Mouse (Mus musculus): ENCODE data around the gene Hnrnpab.
A peak's percentile ranks its signal among the peaks of the same experiment; 100 is the strongest.
"Not testable (repeated sequence)": the region's sequence is repeated elsewhere in the genome, so short reads cannot be mapped to it uniquely, and the experiment has no call there.

Hnrnpab gene

DNA sequence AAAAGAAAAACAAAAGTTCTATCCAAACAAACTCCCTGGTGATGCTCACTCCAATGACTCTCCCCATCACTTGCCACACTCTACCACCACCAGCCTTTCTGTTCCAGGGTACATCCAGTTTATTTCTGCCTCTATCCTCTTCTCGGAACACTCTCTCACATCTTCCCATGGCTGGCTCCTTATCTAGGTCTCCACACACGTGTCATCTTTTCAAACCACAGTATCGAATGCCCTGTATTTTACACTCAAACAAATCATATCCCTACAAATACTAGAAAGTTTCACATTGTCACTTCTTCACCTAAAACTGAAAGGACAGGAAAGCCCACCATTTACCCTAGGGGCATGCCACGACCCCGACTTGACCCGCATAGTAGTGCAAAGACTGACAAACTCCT is 28.5 kb upstream of the Hnrnpab start:
- no peak for DNase-seq (ENCODE audit: low spot score in 2 of 2)

DNA sequence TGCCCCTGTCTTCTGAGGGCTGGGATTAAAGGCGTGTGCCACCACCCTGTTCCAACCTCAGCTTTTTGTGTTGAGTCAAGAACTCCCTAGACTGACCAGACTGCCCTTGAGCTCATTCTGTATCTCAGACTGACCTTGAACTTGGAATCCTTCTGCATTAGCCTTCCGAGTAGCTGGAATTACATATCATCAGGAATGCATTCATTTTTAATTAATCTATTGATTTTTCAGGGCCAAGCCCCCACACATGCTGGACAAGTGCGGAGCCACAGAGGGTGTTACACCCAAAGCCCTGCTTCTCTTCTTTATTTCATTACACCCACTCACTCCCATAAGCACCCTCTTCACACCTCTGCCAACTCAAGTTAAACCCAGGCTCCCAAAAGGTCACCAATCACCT is 27.1 kb upstream of the Hnrnpab start:
- DNase-seq (ENCODE audit: low spot score in 2 of 2), result no peak

GRCm38 (mm10) chr11:51633200-51633599 is 26.6 kb upstream of the Hnrnpab start:
- DNase-seq (ENCODE audit: low spot score in 2 of 2), result not testable (repeated sequence)

- DNase-seq (ENCODE audit: low spot score in 2 of 2), result no peak
Observed at GRCm38 (mm10) chr11:51632130-51632753, 25.6 kb upstream of the Hnrnpab start.

DNA sequence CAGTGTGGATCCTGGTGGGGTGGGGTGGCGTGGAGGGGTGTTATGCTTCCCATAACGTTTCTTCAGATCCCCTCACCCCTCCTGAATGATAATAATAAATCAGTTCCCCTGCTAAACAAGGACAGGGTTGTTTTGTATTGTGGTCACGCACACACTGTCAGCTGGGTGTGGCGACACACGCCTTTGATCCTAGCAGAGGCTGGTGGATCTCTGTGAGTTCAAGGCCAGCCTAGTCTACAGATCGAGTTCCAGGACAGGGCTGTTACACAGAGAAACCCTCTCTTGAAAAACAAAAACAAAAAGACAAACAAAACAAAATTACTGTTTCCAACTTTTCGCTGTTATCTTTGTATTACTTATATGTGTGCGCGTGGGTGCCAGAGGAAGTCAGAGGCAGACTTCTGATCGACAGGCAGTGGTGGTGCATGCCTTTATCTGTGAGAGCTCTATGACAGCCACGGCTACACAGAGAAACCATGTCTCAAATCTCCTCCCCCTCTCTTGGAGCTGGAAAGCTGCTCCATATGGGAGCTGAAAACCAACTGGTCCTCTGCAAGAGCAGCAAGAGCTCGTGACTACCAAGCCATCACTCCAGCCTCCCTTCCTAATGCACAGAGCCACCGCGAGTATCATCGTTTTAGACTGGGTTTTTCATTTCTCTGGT is 23.1 kb upstream of the Hnrnpab start:
- DNase-seq (ENCODE audit: low spot score in 2 of 2), result no peak

DNA sequence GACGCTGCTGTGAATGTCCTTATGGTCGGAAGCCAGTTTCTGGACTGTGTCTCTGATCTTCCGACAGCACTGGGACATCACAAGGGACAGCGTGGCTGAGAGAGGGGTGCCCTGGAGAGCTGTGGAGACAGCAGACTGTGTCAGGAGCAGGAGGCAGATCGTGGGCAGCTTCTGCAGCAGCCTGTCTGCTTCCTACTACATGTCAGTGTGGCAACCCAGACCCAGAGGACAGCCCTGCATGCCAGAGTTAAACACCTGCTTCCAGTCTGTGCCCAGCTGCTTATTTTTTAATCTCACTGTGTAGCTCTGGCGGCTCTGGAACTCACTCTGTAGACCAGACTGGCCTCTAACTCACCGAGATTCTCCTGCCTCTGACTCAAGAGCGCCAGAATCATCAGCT is 21.3 kb upstream of the Hnrnpab start:
- no peak for DNase-seq (ENCODE audit: low spot score in 2 of 2)

- no peak for DNase-seq (ENCODE audit: low spot score in 2 of 2)
Observed at GRCm38 (mm10) chr11:51627425-51627824, 20.8 kb upstream of the Hnrnpab start.

- no peak for DNase-seq (ENCODE audit: low spot score in 2 of 2)
Observed at GRCm38 (mm10) chr11:51625187-51625820, 18.7 kb upstream of the Hnrnpab start.

GRCm38 (mm10) chr11:51622971-51623491 is 16.4 kb upstream of the Hnrnpab start:
- DNase-seq (ENCODE audit: low spot score in 2 of 2), result peak; percentile 54 to 70

DNA sequence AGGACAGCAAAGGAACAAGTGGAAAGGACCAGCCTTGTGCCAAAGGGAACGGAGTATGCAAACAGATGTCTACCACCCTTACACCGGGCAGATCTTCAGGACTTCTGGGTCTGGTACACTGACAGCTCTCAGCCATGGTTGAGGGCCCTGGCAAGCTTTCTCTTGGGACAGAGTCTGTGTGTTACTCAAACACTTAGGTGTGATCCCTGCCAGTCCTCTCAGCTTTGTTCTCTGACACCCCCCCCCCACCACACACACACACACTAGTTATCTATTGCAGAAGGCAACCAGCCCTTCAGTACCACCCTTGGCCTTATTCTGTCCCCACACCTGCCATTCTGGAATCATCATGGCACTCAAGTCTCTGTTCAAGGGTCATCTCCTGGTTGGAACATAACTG is 15.1 kb upstream of the Hnrnpab start:
- DNase-seq (ENCODE audit: low spot score in 2 of 2), result no peak

- DNase-seq (ENCODE audit: low spot score in 2 of 2), result no peak
Observed at GRCm38 (mm10) chr11:51620084-51620483, 13.4 kb upstream of the Hnrnpab start.

DNA sequence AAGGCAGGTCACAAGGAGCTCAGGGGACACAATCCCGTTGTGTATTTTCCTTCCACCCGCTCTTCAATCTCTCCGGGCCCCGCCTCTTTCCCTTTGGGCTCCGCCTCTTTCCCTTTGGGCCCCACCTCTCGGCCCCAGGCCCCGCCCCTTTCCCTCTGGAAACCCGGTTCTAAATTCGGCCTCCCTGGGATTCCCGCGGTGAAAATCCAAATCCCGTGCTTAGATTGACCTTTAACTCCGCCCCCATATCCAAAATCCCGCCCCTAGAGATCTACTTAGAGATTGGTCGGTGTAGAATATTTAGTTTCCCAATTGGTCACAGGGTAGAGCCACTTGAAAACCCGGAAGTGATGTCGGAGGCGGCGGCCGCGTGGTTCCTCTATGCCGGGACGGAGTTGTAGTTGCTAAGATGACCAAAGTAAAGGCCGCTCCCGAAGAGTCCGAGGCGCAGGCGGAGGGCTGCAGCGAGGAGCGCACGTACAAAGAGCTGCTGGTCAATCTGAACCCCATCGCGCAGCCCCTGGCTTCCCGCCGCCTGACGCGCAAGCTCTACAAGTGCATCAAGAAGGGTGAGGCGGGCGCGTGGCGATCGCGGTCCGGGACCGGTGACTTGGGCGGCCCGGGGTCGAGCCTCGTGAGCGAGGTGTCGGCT is 12.9 kb upstream of the Hnrnpab start, which contains the start of gene Nhp2:
Gene Nhp2, plus strand, starts transcription at position 327 of the 652 bp plus-strand sequence.
- peak; percentile 92 to 93 for DNase-seq (ENCODE audit: low spot score in 2 of 2)

GRCm38 (mm10) chr11:51618894-51619408 is 12.3 kb upstream of the Hnrnpab start:
- no peak for DNase-seq (ENCODE audit: low spot score in 2 of 2)

DNA sequence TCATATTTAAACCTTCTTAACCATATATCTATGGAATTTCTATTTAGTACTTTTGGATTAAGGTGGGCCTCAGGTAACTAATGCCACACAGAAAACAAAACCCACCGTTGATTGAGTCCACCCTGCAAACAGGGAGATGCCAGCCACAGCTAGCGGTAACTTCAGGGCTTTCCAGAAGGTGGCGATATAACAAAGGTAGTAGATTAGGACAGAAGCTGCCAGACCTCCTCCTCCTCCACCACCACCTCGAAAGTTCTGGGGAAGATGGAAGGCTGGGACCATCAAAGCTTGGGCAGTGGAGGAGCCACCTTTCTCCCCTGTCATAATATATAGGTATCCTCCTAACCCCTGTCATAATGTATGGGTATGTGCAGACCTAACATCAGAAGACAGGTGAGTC is 11.0 kb upstream of the Hnrnpab start:
- peak in 1 of 2 experiments; percentile 65 for DNase-seq (ENCODE audit: low spot score in 2 of 2)

GRCm38 (mm10) chr11:51616113-51616512 is 9.5 kb upstream of the Hnrnpab start:
- DNase-seq (ENCODE audit: low spot score in 2 of 2), result not testable (repeated sequence)

DNA sequence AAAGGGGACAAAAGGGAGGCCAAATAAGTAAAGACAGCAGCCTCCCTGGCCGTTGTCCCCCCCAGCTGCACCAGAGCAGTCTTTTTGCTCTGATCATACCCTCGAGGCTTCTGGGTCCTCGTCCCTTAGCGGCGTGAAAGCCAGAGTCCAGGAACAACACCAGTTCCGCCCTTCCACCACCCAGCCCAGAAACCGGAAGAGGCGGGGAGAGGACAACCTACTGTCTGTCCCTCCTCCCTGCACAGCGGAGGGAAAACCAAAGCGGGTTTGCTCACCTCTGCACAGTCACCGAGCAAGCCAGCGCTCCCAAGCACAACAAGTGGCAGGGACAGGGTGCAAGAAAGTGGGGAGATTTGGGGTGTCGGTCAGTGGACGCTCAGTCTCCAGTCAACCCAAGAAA is 9.0 kb upstream of the Hnrnpab start:
- no peak for DNase-seq (ENCODE audit: low spot score in 2 of 2)

DNA sequence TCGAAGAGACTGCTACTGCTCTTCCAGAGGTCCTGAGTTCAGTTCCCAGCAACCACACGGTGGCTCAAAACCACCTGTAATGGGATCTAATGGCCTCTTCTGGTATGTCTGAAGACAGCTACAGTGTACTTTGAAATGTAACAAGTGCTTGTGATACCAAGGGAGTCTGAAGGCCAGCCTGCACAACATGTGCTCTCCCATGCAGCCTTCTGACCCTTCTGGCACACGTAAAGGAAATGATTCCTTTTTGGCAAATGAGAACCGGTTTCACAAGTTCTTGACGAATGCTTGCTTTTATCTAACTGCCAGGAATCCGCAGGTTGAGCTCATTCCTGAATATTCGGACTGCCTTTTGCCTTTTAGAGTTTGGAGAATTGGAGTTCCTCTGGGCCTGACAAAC is 8.5 kb upstream of the Hnrnpab start:
- DNase-seq (ENCODE audit: low spot score in 2 of 2), result no peak

DNA sequence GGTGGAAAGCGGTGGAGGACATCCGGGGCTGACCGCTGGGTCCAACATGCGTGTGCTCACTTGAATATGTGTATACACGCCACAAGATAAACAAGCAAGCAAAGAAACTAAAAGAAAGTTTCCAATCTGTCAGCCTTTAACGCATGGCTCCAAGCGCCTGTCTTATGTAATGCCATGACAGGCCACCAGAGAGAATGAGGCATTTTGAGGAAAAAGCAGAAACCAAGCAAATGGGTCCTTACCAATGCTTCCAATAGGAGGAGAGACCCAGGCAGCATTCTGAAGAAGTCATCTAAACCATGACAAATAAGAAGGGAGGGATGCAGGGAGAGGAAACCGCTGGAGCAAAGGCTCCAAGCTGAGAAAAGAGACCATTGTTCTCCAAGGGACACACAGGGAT is 7.6 kb upstream of the Hnrnpab start:
- no peak for DNase-seq (ENCODE audit: low spot score in 2 of 2)

- DNase-seq (ENCODE audit: low spot score in 2 of 2), result not testable (repeated sequence)
Observed at GRCm38 (mm10) chr11:51609940-51610339, 3.3 kb upstream of the Hnrnpab start.

- DNase-seq (ENCODE audit: low spot score in 2 of 2), result no peak
Observed at GRCm38 (mm10) chr11:51609266-51609909, 2.7 kb upstream of the Hnrnpab start.

DNA sequence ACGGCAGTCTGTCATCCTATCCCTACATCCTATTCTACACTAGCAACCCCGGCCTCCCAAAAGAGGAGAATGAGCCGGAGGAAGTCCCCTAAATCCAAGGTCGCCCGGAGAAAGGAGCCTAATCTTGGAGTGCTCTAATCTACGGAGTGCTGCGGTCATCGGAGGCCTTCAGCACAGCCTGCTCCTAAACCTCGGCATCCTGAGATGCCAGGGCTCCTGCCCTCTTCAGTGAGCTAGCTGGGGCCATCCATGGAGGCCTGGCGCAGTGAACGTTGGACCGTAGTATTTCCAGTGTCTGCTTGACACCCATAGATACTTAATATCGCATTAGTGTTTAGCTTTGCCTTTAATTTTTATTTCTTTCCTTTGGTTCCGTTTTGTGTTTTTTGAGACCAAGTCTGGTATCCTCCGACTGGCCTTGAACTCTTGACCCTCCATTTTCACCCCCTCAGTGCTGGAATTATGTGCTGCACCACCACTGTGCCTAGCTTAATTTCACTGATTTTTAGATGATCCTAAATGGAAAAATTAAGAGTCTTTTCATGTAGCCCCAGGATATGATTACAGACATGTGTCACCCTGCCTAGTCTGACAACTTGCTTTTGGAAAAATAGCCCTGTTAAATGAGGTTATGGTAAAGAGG is 570 bp upstream of the Hnrnpab start:
- no peak for DNase-seq (ENCODE audit: low spot score in 2 of 2)

Measured in frontal cortex, postnatal 14 days (tissue).